Mouse (Mus musculus): ENCODE data around the gene 5330417H12Rik. TPM values are rescaled to one million over a fixed set of nuclear protein-coding genes. Genes with fewer than 3 reads are reported as not detected.

The 5330417H12Rik gene
- polyA plus RNA-seq, 1 experiment from 2014 or later: not detected

- no peaks in the 10 kb centered on the region for H3K27me3 ChIP-seq
- no peaks in the 10 kb centered on the region for H3K36me3 ChIP-seq
- no peaks in the 10 kb centered on the region for H3K9me3 ChIP-seq (replicated peaks)
- H3K4me2 ChIP-seq: no peak overlapping the region
- 69% methylated on average over 3 of the region's 3 CpGs for WGBS
- no peaks in the 10 kb centered on the region; the same call in 1 of the 2 replicates for H3K4me1 ChIP-seq (replicated peaks)
- no peak overlapping the region for H3K27ac ChIP-seq
- H3K9ac ChIP-seq: no peak overlapping the region
- no peak for ATAC-seq (replicated peaks; ENCODE audit: insufficient number of reproducible peaks, insufficient read depth, low FRiP score, low read depth)
- H3K4me3 ChIP-seq: no peak overlapping the region
These were observed 4.8 kb downstream of the 5330417H12Rik start for GRCm38 (mm10) chr7:107620137-107620536.

DNA sequence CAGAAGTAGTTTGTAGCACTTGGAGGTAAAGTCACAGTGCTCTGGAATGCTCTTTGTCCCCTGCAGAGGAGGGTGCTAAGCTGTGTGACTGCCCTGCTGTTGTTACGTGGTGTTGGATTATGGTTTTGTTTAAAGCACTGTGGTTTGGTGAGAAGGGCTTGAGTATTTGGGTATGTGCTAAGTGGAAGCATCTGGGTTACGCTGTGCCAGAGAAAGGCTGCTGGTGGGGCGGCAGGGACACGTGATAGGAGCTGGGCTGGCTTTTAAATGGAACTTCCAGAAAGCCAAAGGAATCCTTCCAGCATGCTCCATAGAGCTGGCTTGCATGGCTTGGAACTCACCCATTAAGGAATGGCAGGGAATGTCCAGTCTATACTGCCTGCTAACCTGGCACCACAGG is 5.7 kb downstream of the 5330417H12Rik start:
- H3K4me3 ChIP-seq: no peak overlapping the region
- H3K4me1 ChIP-seq (replicated peaks): no peaks in the 10 kb centered on the region; the same call in 1 of the 2 replicates
- H3K36me3 ChIP-seq: no peaks in the 10 kb centered on the region
- no peak for ATAC-seq (replicated peaks; ENCODE audit: insufficient number of reproducible peaks, insufficient read depth, low FRiP score, low read depth)
- no peaks in the 10 kb centered on the region for H3K9me3 ChIP-seq (replicated peaks)
- H3K27ac ChIP-seq: no peak overlapping the region
- H3K4me2 ChIP-seq: no peak overlapping the region
- 57% methylated on average over 4 of the region's 4 CpGs for WGBS
- no peaks in the 10 kb centered on the region for H3K27me3 ChIP-seq
- H3K9ac ChIP-seq: no peak overlapping the region

GRCm38 (mm10) chr7:107618028-107618992 is 6.7 kb downstream of the 5330417H12Rik start:
- WGBS: 30% methylated on average over 11 of the region's 11 CpGs
- Histone ChIP-seq H3K27ac (no peak overlapping the region), H3K27me3 (no peaks in the 10 kb centered on the region), H3K9me3 (replicated peaks) (no peaks in the 10 kb centered on the region), H3K9ac (no peak overlapping the region), H3K4me3 (no peak overlapping the region), H3K36me3 (no peaks in the 10 kb centered on the region), H3K4me1 (replicated peaks) (no peaks in the 10 kb centered on the region; the same call in 1 of the 2 replicates), H3K4me2 (no peak overlapping the region)
- 0 out of 2 replicates have a peak, but pooled peaks have one; percentile 7 for ATAC-seq (replicated peaks; ENCODE audit: insufficient number of reproducible peaks, insufficient read depth, low FRiP score, low read depth)

GRCm38 (mm10) chr7:107610880-107611279 is 14.1 kb downstream of the 5330417H12Rik start:
- Histone ChIP-seq H3K9me3 (replicated peaks) (no peaks in the 10 kb centered on the region), H3K36me3 (no peaks in the 10 kb centered on the region), H3K27me3 (no peaks in the 10 kb centered on the region), H3K27ac (no peak overlapping the region), H3K4me3 (no peak overlapping the region), H3K4me1 (replicated peaks) (no peaks in the 10 kb centered on the region), H3K4me2 (no peak overlapping the region), H3K9ac (no peak overlapping the region)
- WGBS: 62% methylated on average over 5 of the region's 5 CpGs
- ATAC-seq (replicated peaks; ENCODE audit: insufficient number of reproducible peaks, insufficient read depth, low FRiP score, low read depth): no peak

DNA sequence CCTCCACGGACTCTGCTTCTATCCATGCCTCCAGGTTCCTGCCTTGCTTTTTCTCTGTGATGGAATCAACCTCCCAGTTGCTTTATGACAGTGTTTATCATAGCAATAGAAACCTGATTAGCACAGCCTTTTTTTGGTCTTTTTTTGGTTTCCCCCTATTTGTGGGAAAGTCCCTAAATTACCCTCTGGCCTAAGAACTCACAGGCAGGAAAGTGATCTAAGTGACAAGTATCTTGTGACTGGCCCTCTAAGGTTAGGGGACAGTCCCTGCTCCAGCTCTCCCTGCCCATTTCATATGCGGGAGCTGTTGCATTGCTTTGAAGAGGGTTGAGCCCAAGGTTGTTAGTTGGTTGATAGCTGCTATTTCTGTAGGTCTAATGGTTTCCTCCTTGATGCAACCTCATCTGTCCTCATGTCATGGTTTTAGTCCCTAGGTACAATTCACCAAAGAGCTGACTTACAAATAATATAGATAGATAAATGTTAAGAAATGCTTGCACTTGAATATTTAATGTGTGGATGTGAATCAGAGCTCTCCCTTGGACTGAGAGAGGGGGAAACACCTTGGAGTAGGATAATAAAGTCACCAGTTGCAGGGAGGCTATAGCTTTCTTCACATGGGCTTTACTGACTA is 15.2 kb downstream of the 5330417H12Rik start:
- Histone ChIP-seq H3K4me3 (no peak overlapping the region), H3K4me1 (replicated peaks) (no peaks in the 10 kb centered on the region), H3K36me3 (no peaks in the 10 kb centered on the region), H3K9ac (no peak overlapping the region), H3K27me3 (no peaks in the 10 kb centered on the region), H3K27ac (no peak overlapping the region), H3K9me3 (replicated peaks) (no peaks in the 10 kb centered on the region), H3K4me2 (no peak overlapping the region)
- no peak for ATAC-seq (replicated peaks; ENCODE audit: insufficient number of reproducible peaks, insufficient read depth, low FRiP score, low read depth)
- WGBS: 82% methylated on average over 2 of the region's 2 CpGs

DNA sequence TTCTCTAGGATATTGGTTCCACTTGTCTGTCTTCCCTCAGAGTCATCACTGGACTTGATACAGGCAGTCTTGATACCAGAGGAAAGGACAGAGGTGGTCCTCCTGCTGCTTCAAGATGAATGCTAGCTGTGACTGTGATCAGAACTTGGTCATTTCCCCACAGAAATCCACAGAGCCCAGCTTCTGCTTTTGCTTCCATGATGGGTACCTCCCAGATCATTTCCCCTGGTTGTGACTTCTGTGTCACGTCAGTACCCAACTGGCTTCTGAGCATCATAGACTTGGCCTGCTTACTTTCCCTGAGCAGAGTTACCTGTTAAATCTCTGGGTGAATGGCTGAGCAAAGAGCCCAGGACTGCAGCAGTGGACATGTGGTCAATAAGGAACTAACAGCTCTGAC is 17.2 kb downstream of the 5330417H12Rik start:
- Histone ChIP-seq H3K4me3 (no peak overlapping the region), H3K4me2 (no peak overlapping the region), H3K27me3 (no peaks in the 10 kb centered on the region), H3K4me1 (replicated peaks) (no peaks in the 10 kb centered on the region), H3K9ac (no peak overlapping the region), H3K9me3 (replicated peaks) (no peaks in the 10 kb centered on the region), H3K27ac (no peak overlapping the region), H3K36me3 (no peaks in the 10 kb centered on the region)
- WGBS: 83% methylated on average over 1 of the region's 1 CpGs
- no peak for ATAC-seq (replicated peaks; ENCODE audit: insufficient number of reproducible peaks, insufficient read depth, low FRiP score, low read depth)

DNA sequence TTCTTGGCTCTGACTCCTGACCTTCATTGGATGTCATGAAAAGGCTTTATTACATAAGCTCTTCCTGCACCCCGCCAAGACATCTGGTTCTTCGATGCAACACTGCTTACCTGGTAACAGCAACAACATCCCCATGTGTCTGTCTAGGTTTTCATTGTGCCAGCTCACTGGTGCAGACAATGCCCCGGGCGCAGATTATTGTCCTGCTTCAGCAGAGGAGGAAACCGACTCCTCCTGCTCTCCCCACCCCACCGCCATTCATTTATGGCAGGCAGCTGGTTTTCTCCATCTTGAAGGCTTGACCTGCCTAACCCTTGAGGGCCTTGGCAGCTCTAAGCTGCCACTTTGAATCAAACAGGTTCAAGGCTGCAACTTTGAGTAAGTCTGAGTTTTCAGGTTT is 22.0 kb downstream of the 5330417H12Rik start:
- Histone ChIP-seq H3K9me3 (replicated peaks) (no peaks in the 10 kb centered on the region), H3K9ac (no peak overlapping the region), H3K36me3 (no peaks in the 10 kb centered on the region), H3K4me2 (no peak overlapping the region), H3K27ac (no peak overlapping the region), H3K27me3 (no peaks in the 10 kb centered on the region), H3K4me3 (no peak overlapping the region), H3K4me1 (replicated peaks) (no peaks in the 10 kb centered on the region)
- ATAC-seq (replicated peaks; ENCODE audit: insufficient number of reproducible peaks, insufficient read depth, low FRiP score, low read depth): no peak
- WGBS: 79% methylated on average over 6 of the region's 6 CpGs

- no peak overlapping the region for H3K27ac ChIP-seq
- no peaks in the 10 kb centered on the region for H3K27me3 ChIP-seq
- no peaks in the 10 kb centered on the region for H3K36me3 ChIP-seq
- WGBS: 69% methylated on average over 4 of the region's 4 CpGs
- H3K9ac ChIP-seq: no peak overlapping the region
- H3K4me3 ChIP-seq: no peak overlapping the region
- H3K4me2 ChIP-seq: no peak overlapping the region
- ATAC-seq (replicated peaks; ENCODE audit: insufficient number of reproducible peaks, insufficient read depth, low FRiP score, low read depth): no peak
- H3K9me3 ChIP-seq (replicated peaks): no peaks in the 10 kb centered on the region
- no peaks in the 10 kb centered on the region for H3K4me1 ChIP-seq (replicated peaks)
These were observed 22.5 kb downstream of the 5330417H12Rik start for GRCm38 (mm10) chr7:107602505-107602904.

GRCm38 (mm10) chr7:107600651-107601050 is 24.3 kb downstream of the 5330417H12Rik start:
- Histone ChIP-seq H3K27me3 (no peaks in the 10 kb centered on the region), H3K9ac (no peak overlapping the region), H3K27ac (no peak overlapping the region), H3K36me3 (no peaks in the 10 kb centered on the region), H3K4me2 (no peak overlapping the region), H3K4me1 (replicated peaks) (no peaks in the 10 kb centered on the region), H3K9me3 (replicated peaks) (no peaks in the 10 kb centered on the region), H3K4me3 (no peak overlapping the region)
- no peak for ATAC-seq (replicated peaks; ENCODE audit: insufficient number of reproducible peaks, insufficient read depth, low FRiP score, low read depth)
- 57% methylated on average over 5 of the region's 5 CpGs for WGBS

DNA sequence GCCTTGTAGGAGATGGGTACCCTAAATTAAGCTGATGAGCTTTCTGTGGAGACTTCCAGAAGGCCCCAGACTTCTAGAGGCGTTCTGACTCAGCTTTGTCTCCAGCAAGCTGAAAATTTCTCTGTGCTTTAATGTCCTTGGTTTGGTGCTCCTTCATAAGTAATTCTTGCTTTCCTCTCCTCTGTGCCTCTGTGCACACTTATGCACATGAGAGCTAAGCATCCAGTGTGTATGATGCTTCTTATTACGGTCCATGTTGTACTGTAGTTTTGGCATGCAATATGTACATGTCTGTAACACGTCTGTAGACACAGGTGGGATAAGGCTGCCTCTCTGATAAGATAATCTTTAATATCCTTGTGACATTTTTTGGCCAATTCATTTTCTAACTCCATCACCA is 27.0 kb downstream of the 5330417H12Rik start:
- no peaks in the 10 kb centered on the region for H3K27me3 ChIP-seq
- 56% methylated on average over 3 of the region's 3 CpGs for WGBS
- peaks cover 17% of the 10 kb centered on the region for H3K4me1 ChIP-seq (replicated peaks)

GRCm38 (mm10) chr7:107596753-107597152 is 28.2 kb downstream of the 5330417H12Rik start:
- Histone ChIP-seq H3K9ac (no peak overlapping the region), H3K36me3 (no peaks in the 10 kb centered on the region), H3K9me3 (replicated peaks) (no peaks in the 10 kb centered on the region), H3K4me2 (no peak overlapping the region), H3K4me1 (replicated peaks) (peaks cover 17% of the 10 kb centered on the region), H3K27me3 (no peaks in the 10 kb centered on the region), H3K4me3 (no peak overlapping the region), H3K27ac (no peak overlapping the region)
- no peak for ATAC-seq (replicated peaks; ENCODE audit: insufficient number of reproducible peaks, insufficient read depth, low FRiP score, low read depth)

More for the DNA sequence above, 27.0 kb downstream of the 5330417H12Rik start:
- Histone ChIP-seq H3K9ac (no peak overlapping the region), H3K9me3 (replicated peaks) (no peaks in the 10 kb centered on the region), H3K4me2 (no peak overlapping the region), H3K27ac (no peak overlapping the region), H3K4me3 (no peak overlapping the region), H3K36me3 (no peaks in the 10 kb centered on the region)
- no peak for ATAC-seq (replicated peaks; ENCODE audit: insufficient number of reproducible peaks, insufficient read depth, low FRiP score, low read depth)
